Mouse (Mus musculus) ovary, adult 18-20 months (tissue): ENCODE measurements at regions not wholly inside any gene's neighbourhood (a gene's known extent, or its start where the extent isn't known, plus 50 kb on each side); places are given as distances from the start of the nearest gene placed in this dataset.
A peak's percentile ranks its signal among the peaks of the same experiment; 100 is the strongest.

Source experiments
- DNase-seq: peaks from one replicate; pipeline ENCODE4 v3.0.0; 2022; ENCODE audit warnings: low spot score, mixed read lengths

- no peak for DNase-seq
These were observed 225.6 kb downstream of the Mbnl1 start for GRCm38 (mm10) chr3:60698189-60698588.

GRCm38 (mm10) chr3:60707139-60707538, 234.5 kb downstream of the Mbnl1 start:
- no peak for DNase-seq

- no peak for DNase-seq
These were observed 240.3 kb downstream of the Mbnl1 start for GRCm38 (mm10) chr3:60712896-60713295.

GRCm38 (mm10) chr3:60720322-60720721, 247.7 kb downstream of the Mbnl1 start:
- no peak for DNase-seq

- DNase-seq: no peak
These were observed 258.7 kb downstream of the Mbnl1 start for GRCm38 (mm10) chr3:60731331-60731730.

GRCm38 (mm10) chr3:60740543-60741294, 261.9 kb upstream of the P2ry1 start:
- DNase-seq: peak; percentile 24

GRCm38 (mm10) chr3:60741379-60741778, 261.2 kb upstream of the P2ry1 start:
- DNase-seq: no peak

- DNase-seq: no peak
These were observed 260.4 kb upstream of the P2ry1 start for GRCm38 (mm10) chr3:60742232-60742631.

GRCm38 (mm10) chr3:60745075-60745474, 257.5 kb upstream of the P2ry1 start:
- no peak for DNase-seq

GRCm38 (mm10) chr3:60758568-60758967, 244.0 kb upstream of the P2ry1 start:
- no peak for DNase-seq

- DNase-seq: no peak
These were observed 243.5 kb upstream of the P2ry1 start for GRCm38 (mm10) chr3:60759046-60759445.

GRCm38 (mm10) chr3:60762874-60763273, 239.7 kb upstream of the P2ry1 start:
- no peak for DNase-seq

- DNase-seq: no peak
These were observed 237.5 kb upstream of the P2ry1 start for GRCm38 (mm10) chr3:60765079-60765478.

- DNase-seq: no peak
These were observed 233.6 kb upstream of the P2ry1 start for GRCm38 (mm10) chr3:60768996-60769395.

- DNase-seq: no peak
These were observed 230.7 kb upstream of the P2ry1 start for GRCm38 (mm10) chr3:60771866-60772265.

- no peak for DNase-seq
These were observed 229.2 kb upstream of the P2ry1 start for GRCm38 (mm10) chr3:60773383-60773782.

GRCm38 (mm10) chr3:60785137-60785875, 217.3 kb upstream of the P2ry1 start:
- DNase-seq: peak; percentile 13

- DNase-seq: no peak
These were observed 214.6 kb upstream of the P2ry1 start for GRCm38 (mm10) chr3:60787989-60788388.

- DNase-seq: no peak
These were observed 213.2 kb upstream of the P2ry1 start for GRCm38 (mm10) chr3:60789441-60789840.

GRCm38 (mm10) chr3:60792166-60792565, 210.4 kb upstream of the P2ry1 start:
- DNase-seq: no peak

- no peak for DNase-seq
These were observed 206.4 kb upstream of the P2ry1 start for GRCm38 (mm10) chr3:60796207-60796606.

GRCm38 (mm10) chr3:60797808-60798207, 204.8 kb upstream of the P2ry1 start:
- peak; percentile 12 for DNase-seq

- DNase-seq: no peak
These were observed 204.1 kb upstream of the P2ry1 start for GRCm38 (mm10) chr3:60798461-60798860.
